9 mouse cellular contexts compared by ENCODE assay signal in genomic region chr8:82601556-82601955, GRCm38 (mm10).
DNase-seq lines count a peak whose midpoint lies in the region; ATAC-seq lines count a peak whose summit lies in the region.
"Had no signal": no experiment of that assay in that cellular context is flagged by ENCODE, and none has a peak within 500 bp of the region (broad histone marks: within the 10 kb centered on the region; RNA-seq: fewer than 3 reads in every experiment).

No protein-coding gene starts in this region.

- H3K9ac ChIP-seq in hindbrain, embryonic 16.5 days (ENCODE audit: low read depth, low read length), result no peak overlapping the region
- no peak overlapping the region for H3K9ac ChIP-seq in hindbrain, embryonic 13.5 days
- H3K9ac ChIP-seq in lung, embryonic 15.5 days, result no peak overlapping the region
- H3K9ac ChIP-seq in midbrain, embryonic 11.5 days (ENCODE audit: low read length), result no peak overlapping the region
- H3K9ac ChIP-seq: midbrain, embryonic 15.5 days had no signal

- H3K9me3 ChIP-seq in hindbrain, embryonic 16.5 days (ENCODE audit: control insufficient read depth, low read length), result no peaks in the 10 kb centered on the region
- H3K9me3 ChIP-seq in hindbrain, embryonic 13.5 days, result no peaks in the 10 kb centered on the region
- H3K9me3 ChIP-seq in lung, embryonic 15.5 days, result no peaks in the 10 kb centered on the region
- no peaks in the 10 kb centered on the region for H3K9me3 ChIP-seq in midbrain, embryonic 11.5 days (ENCODE audit: control insufficient read depth, low read length)
- H3K9me3 ChIP-seq: midbrain, embryonic 15.5 days had no signal

- no peak overlapping the region for H3K4me2 ChIP-seq in hindbrain, embryonic 16.5 days (ENCODE audit: low read length)
- no peak overlapping the region for H3K4me2 ChIP-seq in hindbrain, embryonic 13.5 days
- no peak overlapping the region for H3K4me2 ChIP-seq in lung, embryonic 15.5 days
- H3K4me2 ChIP-seq in midbrain, embryonic 11.5 days, result no peak overlapping the region
- H3K4me2 ChIP-seq: midbrain, embryonic 15.5 days had no signal

- H3K27ac ChIP-seq in hindbrain, embryonic 16.5 days (ENCODE audit: low read depth, low read length), result no peak overlapping the region
- H3K27ac ChIP-seq in hindbrain, embryonic 13.5 days, result no peak overlapping the region
- no peak overlapping the region for H3K27ac ChIP-seq in lung, embryonic 15.5 days
- no peak overlapping the region for H3K27ac ChIP-seq in midbrain, embryonic 11.5 days (ENCODE audit: low read depth, low read length)
- H3K27ac ChIP-seq: midbrain, embryonic 15.5 days had no signal

- no peaks in the 10 kb centered on the region for H3K27me3 ChIP-seq in hindbrain, embryonic 16.5 days (replicated peaks; ENCODE audit: control insufficient read depth, insufficient read depth, low read length)
- no peaks in the 10 kb centered on the region for H3K27me3 ChIP-seq in hindbrain, embryonic 13.5 days
- H3K27me3 ChIP-seq in lung, embryonic 15.5 days, result no peaks in the 10 kb centered on the region
- no peaks in the 10 kb centered on the region for H3K27me3 ChIP-seq in midbrain, embryonic 11.5 days (ENCODE audit: control insufficient read depth, insufficient read depth, low read length)
- H3K27me3 ChIP-seq: midbrain, embryonic 15.5 days had no signal

- WGBS in hindbrain, embryonic 16.5 days, result 41% methylated on average over 3 of the region's 3 CpGs
- WGBS in hindbrain, embryonic 13.5 days, result 58% methylated on average over 3 of the region's 3 CpGs
- WGBS in lung, embryonic 15.5 days, result 23% methylated on average over 3 of the region's 3 CpGs
- WGBS in midbrain, embryonic 11.5 days, result 60% methylated on average over 3 of the region's 3 CpGs

- H3K4me1 ChIP-seq in hindbrain, embryonic 16.5 days (ENCODE audit: control insufficient read depth, insufficient read depth, low read depth, low read length), result no peaks in the 10 kb centered on the region
- no peaks in the 10 kb centered on the region for H3K4me1 ChIP-seq in hindbrain, embryonic 13.5 days (replicated peaks)
- H3K4me1 ChIP-seq in lung, embryonic 15.5 days, result no peaks in the 10 kb centered on the region
- no peaks in the 10 kb centered on the region for H3K4me1 ChIP-seq in midbrain, embryonic 11.5 days (ENCODE audit: control insufficient read depth, insufficient read depth, low read length)
- H3K4me1 ChIP-seq: midbrain, embryonic 15.5 days had no signal

- H3K4me3 ChIP-seq in hindbrain, embryonic 16.5 days (ENCODE audit: low read length), result no peak overlapping the region
- H3K4me3 ChIP-seq in hindbrain, embryonic 13.5 days, result no peak overlapping the region
- no peak overlapping the region for H3K4me3 ChIP-seq in lung, embryonic 15.5 days
- no peak overlapping the region for H3K4me3 ChIP-seq in midbrain, embryonic 11.5 days (ENCODE audit: low read depth, low read length)
- H3K4me3 ChIP-seq: midbrain, embryonic 15.5 days had no signal

- peak; percentile 82 for ATAC-seq in hindbrain, embryonic 16.5 days
- ATAC-seq in hindbrain, embryonic 13.5 days (ENCODE audit: low FRiP score), result no peak
- ATAC-seq in lung, embryonic 15.5 days (ENCODE audit: borderline replicate concordance, extremely low read depth, low FRiP score, low TSS enrichment), result peak; percentile 77; the same call in 1 of the 2 replicates
- ATAC-seq in midbrain, embryonic 11.5 days (ENCODE audit: low FRiP score), result no peak
- ATAC-seq: midbrain, embryonic 15.5 days had no signal

- no peaks in the 10 kb centered on the region for H3K36me3 ChIP-seq in hindbrain, embryonic 16.5 days (ENCODE audit: control insufficient read depth, insufficient read depth, low read length)
- H3K36me3 ChIP-seq in hindbrain, embryonic 13.5 days, result no peaks in the 10 kb centered on the region
- no peaks in the 10 kb centered on the region for H3K36me3 ChIP-seq in lung, embryonic 15.5 days
- H3K36me3 ChIP-seq in midbrain, embryonic 11.5 days (ENCODE audit: control insufficient read depth, insufficient read depth, low read length), result no peaks in the 10 kb centered on the region
- H3K36me3 ChIP-seq: midbrain, embryonic 15.5 days had no signal

- intact Hi-C loops in gastrocnemius, postnatal 14 days (cut with DNase I; ENCODE audit: low total_unique reads), result no loop called here

- DNase-seq in adrenal gland, postnatal 14 days, result peak; percentile 24
- peak; percentile 75 for DNase-seq in gastrocnemius, postnatal 14 days
- DNase-seq in thymus, postnatal 10 days (ENCODE audit: low spot score in 2 of 2), result no peak
- no peak for DNase-seq in layer of hippocampus, adult 18-20 months (ENCODE audit: low spot score in 2 of 2)
- DNase-seq in midbrain, embryonic 11.5 days (ENCODE audit: low spot score, missing footprints), result no peak

Comparison
In these comparisons a context has a peak if more than half of its experiments do, and no peak if none do; other contexts are left out.
1. ATAC-seq: peak in hindbrain, embryonic 16.5 days (single experiment) and lung, embryonic 15.5 days (single experiment); none in hindbrain, embryonic 13.5 days (single experiment) and midbrain, embryonic 11.5 days (single experiment).
2. DNase-seq: peak in adrenal gland, postnatal 14 days (single experiment) and gastrocnemius, postnatal 14 days (single experiment); none in thymus, postnatal 10 days (0 of 2), layer of hippocampus, adult 18-20 months (0 of 2) and midbrain, embryonic 11.5 days (single experiment).